Mouse (Mus musculus) thymus, adult 18-20 months (tissue): Measurements from ENCODE around the gene Nr4a1.

Source experiments
- DNase-seq, 2 experiments: peaks; one replicate each; pipeline ENCODE4 v3.0.0; 2022; ENCODE audit warnings: mixed read lengths in 2 of 2

Gene Nr4a1

DNA sequence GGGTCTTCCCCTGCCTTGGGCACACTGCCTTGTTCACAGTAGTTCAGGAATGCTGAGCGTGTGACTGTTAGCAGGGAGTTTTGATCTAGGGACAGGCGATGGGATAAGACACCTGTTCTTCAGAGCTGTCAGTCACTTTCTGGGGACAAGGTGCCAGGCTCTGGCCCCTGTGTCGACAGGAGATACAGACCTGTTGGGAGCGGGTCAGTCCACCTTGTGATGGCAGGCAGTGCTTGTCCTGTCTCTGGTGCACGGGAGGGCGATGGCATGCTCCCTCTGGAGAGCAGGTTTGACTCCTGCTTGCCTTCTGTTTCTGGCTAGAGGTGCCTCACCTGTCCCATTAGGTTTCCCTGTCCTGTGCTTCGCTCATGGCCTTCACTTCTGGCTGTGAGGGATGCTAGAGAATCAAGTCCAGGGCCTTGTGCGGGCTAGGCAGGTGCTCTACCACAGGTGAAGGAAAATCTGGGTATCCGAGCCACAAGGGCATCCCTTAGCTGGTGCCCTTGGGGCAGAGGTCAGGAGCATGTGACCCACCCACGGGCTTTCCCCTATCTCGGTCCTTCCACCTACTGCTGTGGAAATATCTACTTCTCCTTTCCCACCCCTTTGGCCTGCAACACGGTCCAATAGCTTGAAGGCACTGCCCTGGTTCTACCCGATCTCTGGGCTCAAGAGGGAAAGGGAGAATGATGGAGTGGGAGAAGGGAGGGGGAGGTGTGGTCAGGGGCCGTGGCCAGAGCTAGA, 2.6 kb downstream of the Nr4a1 start:
- DNase-seq = no peak

DNA sequence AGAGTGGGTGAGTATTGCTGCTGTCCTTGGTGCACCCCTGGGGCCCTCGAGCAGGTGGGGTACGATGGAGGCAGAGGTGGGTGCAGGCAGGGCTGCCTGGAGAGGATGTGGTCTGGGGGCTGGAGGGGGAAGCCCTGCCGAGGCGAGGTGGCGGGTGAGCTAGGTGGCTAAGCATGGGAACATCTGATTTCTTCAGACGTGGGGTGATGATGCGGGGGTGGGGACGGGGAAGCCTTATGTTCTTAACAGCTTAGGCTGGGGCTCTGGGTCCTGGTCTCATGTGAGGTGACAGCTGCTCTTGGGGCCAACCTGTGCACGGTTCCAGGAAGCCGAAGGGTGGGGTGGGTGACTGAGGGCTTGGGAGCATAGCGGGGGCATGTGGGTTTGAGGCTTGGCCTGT, 4.4 kb downstream of the Nr4a1 start:
- peak; percentile 86 to 92 for DNase-seq

DNA sequence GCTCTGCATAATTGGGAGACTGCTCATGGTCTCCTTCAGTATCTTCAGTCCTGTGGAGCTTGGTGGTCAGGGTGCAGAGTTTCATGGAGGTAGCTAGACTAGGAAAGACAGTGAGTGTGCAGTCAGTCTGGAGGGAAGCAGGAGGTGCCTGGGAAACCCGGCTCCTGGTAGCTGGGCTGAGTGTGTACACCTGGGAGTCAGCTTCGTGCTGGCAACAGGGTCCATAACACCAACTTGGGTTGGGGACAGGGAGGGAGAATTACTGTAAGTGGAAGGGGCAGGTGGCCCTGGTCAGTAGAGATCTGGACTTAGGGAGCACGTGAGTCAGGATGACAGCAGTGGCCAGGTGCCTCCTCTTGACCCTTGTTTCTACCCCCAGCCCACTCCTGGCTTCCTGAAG, 5.9 kb downstream of the Nr4a1 start:
- DNase-seq = no peak

GRCm38 (mm10) chr15:101260387-101260786, 6.3 kb downstream of the Nr4a1 start:
- no peak for DNase-seq

DNA sequence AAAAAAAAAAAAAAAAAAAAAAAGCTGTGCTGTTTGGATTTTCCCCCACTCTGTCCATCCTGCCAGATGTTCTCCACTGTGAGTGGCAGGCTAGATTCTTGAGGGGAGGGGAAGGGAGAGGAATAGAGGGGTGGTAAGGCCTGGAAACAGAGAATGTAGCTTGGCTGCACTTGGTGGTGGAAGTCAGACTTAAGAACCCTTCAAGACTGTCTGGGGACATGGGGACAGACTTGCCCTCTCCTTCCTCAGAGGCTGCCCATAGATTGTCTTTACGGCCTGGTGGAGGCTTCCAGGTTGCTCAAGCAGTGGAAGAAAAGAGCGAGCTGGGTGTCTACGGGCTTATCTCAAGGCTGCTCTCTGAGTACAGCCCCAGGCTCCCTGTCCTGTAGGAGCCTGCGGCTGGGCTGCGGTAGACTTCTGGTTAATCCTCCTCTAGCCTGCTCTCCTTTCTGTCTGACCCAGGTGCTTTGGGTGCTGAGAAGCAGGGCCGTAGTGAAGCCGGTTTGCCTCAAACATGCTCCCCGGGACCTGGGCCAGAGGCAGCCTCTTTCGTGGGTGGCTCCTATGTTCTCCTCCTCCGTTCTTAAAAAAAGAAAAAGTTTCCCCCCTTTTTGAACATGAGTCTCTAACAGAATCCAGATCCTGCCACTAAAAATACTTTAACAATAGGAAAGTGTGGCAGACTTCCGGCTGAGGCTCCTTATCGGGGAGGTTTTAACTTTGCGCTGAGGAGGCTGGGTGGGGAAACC, 7.0 kb downstream of the Nr4a1 start:
- no peak for DNase-seq

DNA sequence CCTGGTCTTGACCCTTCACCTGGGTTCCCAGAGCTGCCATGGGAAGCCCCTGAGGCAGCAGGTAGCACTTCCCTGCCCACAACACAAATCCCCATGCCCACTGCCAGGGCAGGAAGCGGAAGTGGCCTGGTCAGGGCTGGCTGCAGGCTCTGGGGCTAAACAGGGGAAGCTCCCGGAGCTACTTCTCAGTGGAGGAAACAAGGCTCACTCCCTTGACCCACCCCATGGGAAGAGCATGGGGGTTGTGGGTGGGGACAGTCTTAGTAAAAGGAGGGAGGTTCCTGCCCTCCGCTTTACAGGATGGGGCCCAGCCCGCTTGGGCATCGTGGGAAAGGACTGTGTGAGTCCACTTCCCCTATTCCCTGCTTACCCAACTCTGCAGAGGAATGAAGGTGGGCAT, 8.4 kb downstream of the Nr4a1 start:
- no peak for DNase-seq

DNA sequence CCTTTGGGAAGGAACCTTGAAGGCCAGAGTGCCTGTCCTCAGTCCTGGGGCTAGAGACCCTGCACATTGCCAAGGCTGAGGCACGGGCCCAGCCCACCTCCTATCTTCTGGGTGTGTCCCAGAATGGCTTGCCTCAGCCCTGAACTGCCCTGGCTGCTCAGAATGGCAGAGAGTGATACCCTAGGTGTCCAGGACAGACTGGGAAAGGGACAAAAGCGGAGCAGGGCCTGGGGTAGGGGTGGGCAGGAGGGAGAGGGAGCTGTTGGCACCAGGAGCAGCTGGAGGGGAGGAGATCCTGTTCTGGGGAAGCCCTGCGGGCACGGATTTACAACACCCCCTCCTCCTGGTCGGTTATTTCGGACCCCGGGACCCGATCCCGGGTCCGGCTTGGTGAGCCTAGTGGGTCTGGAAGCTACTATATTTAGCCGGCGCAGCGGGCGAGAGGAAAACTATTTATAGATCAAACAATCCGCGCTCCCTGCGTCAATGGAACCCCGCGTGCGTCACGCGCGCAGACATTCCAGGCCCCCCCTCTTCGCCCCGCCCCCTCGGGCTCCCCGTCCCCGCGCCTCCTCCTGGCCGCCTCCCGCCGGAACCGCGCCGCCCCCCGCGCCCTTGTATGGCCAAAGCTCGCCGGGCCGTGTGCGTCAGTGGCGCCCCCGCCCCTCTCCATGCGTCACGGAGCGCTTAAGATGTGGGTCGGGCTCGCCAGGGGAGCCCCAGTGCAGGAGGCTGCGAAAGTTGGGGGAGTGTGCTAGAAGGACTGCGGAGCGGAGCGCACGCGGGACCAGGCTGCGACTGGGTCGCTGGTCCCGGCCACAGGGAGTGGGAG, 12.3 kb downstream of the Nr4a1 start:
- DNase-seq = peak; percentile 76 to 86

- DNase-seq = peak in 1 of 2 experiments; percentile 52
These were observed 13.3 kb downstream of the Nr4a1 start for GRCm38 (mm10) chr15:101267053-101268032.

DNA sequence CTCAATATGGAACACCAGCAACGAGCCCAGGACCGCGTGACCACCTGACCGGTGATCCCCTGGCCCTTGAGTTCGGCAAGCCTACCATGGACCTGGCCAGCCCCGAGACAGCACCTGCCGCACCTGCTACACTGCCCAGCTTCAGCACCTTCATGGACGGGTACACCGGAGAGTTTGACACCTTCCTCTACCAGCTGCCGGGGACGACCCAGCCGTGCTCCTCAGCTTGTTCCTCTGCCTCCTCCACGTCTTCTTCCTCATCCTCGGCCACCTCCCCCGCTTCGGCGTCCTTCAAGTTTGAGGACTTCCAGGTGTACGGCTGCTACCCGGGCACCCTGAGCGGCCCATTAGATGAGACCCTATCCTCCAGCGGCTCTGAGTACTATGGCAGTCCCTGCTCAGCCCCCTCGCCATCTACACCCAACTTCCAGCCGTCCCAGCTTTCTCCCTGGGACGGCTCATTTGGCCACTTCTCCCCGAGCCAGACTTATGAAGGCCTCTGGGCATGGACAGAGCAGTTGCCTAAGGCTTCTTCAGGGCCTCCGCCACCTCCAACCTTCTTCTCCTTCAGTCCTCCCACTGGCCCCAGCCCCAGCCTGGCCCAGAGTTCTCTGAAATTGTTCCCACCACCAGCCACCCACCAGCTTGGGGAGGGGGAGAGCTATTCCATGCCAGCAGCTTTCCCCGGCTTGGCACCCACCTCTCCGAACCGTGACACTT, 16.2 kb downstream of the Nr4a1 start:
- DNase-seq = no peak

GRCm38 (mm10) chr15:101271107-101271506, 17.0 kb downstream of the Nr4a1 start:
- no peak for DNase-seq

DNA sequence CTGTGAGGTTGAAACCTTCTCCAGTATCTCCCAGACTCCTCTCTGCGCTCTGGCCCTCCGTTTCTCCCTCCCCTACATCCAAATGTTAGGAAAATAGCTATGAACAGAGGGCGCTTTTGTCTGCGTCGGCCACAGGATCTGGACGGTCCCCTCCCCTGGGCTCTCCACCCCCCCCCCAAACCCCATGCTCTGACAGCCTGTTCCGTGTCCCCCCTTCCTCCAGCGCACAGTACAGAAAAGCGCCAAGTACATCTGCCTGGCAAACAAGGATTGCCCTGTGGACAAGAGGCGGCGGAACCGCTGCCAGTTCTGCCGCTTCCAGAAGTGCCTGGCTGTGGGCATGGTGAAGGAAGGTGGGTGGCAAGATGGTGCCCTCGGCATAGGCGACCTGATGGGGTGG, 17.4 kb downstream of the Nr4a1 start:
- DNase-seq = no peak

GRCm38 (mm10) chr15:101274380-101274779, 20.3 kb downstream of the Nr4a1 start:
- DNase-seq = no peak

DNA sequence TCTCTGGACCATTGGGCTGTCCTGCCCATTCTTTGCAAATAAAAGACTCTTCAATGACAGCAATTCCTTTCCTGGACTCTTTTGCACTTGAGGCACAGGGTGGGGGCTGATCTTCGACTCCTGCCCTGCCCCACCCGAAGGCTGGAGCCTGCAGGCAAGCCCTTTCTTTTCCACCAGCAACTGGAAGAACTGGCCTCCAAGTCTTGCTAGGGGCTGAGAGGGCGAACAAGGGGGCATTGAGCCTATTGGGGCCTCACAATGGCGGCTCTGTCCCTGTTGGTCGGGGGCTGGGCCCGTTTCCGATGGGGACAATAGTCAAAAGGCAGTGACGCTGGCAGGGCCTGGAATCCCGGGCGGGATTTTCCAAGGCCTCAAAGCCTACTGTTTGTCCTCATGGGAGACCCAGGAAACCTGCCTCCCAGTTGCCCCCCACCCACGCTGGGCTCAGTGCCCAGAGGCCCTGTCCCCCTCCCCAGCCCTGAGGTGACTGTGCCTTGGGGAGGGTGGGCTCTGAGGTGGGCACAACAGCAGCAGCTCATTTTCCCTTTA, 23.4 kb downstream of the Nr4a1 start:
- DNase-seq = no peak

DNA sequence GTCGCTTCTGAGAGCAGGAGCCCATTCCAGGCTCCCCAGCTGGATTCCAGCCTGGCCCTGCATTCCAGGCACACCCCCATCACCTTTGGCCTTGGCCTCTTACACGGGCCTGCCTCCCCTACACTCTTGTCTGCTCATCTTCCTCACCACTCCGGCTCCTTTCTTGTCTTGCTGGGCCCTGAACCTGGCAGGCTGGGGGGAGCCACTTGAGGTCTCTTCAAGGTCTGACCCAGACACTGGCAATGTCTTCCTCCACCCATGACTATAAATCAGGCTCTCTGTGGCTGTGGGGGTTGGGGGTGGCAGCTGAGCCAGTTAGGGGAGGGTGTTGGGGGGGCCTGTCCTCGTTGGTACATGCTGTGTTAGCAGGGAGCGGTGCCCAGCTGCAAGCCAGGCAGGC, 24.5 kb downstream of the Nr4a1 start:
- DNase-seq = no peak

DNA sequence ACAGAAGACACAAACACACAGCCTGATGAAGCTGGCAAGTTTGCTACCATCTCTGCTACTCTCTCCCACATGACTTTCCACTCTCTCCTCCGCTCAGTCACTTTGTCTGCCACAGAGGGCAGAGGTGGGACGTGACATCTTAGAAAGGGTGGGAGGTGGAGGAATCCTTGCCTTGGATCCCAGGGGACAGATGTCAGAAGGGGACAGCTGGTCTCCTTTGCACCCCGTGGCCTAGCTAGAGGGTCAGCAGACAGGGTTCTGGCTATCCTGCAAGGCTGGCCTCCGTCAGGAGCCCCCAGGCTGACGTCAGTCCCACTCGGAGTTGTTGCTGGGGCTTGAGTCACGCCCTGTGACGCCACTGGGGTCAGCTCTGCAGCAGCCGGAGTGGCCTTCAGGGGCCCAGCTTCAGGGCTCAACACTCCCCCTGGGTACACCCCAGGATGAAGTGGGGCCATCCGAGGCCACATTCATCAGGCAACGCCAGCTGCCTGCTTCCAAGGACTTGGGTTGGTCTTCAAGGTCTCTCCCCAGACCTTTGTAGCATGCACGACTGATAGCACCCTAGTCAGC, 25.4 kb downstream of the Nr4a1 start:
- no peak for DNase-seq

GRCm38 (mm10) chr15:101282471-101282870, 28.4 kb downstream of the Nr4a1 start:
- DNase-seq = no peak

DNA sequence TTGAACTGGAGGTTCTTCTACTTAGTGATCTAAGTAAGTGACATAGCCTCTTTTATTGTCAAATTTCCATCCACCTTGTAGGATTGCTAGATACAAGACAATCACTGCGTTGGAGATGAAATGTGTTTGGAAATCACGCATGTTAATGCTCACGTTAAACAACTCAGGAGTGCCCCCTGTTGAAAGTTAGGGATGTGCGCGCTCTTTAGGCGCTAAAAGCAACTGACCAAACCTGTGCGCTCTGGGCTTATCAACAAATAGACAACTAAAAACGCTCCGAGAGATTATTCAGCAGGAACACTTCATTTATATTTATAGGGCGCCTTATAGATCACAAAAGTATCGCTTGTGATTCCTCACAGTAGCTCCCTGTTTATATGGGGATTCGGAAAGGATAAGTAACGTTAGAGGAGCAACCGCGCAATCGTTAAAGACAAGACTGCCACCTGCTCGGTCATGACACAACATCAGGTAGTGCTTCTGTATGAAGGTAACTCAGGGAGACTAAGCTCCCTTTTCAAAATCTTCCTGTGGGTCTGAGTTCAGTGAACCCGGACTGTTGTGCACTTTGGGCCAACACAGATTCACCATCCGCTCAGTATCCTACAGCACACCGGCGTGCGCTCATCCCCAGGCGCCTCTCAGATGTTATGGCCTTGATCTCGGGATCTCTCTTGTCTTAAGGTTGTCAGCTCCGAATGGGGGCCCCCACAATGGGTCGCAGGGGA, 29.3 kb downstream of the Nr4a1 start:
- no peak for DNase-seq

- DNase-seq = peak; percentile 87 to 89
These were observed 30.1 kb downstream of the Nr4a1 start, which contains the start of gene Atg101 for GRCm38 (mm10) chr15:101283911-101284750. Gene Atg101, plus strand, starts transcription at chr15:101284272.

- DNase-seq = no peak
These were observed 32.2 kb downstream of the Nr4a1 start for GRCm38 (mm10) chr15:101286129-101286770.
